Mouse (Mus musculus) E14TG2a.4 (cell line): ENCODE data around the gene Il2rg.

Experiments
- CTCF ChIP-seq: conservative IDR thresholded peaks from 2 replicates; pipeline ENCODE4 v1.5.1; 2014; ENCODE audit warnings: low read length
- NANOG ChIP-seq: IDR thresholded peaks from 2 replicates; pipeline ENCODE4 v1.6.1; 2014; ENCODE audit warnings: borderline replicate concordance, low read length, mixed read lengths
- POU5F1 ChIP-seq: IDR thresholded peaks from 2 replicates; pipeline ENCODE4 v1.6.1; 2014; ENCODE audit warnings: low read length, borderline replicate concordance

- TF ChIP-seq CTCF (no peak), NANOG (no peak), POU5F1 (no peak)
These were observed 32.5 kb upstream of the Il2rg start for GRCm38 (mm10) chrX:101300427-101301030.
